Mouse (Mus musculus) lung, embryonic 16.5 days (tissue): ENCODE measurements at regions not wholly inside any gene's neighbourhood (a gene's known extent, or its start where the extent isn't known, plus 50 kb on each side); places are given as distances from the start of the nearest gene placed in this dataset.

ENCODE experiments used
- ATAC-seq: fragments of 200-750 bp; cut with Nextera tagmentation; 2 replicates; pipeline ENCODE4 v1.8.0; 2017; ENCODE audit warnings: low read depth, mild to moderate bottlenecking, moderate library complexity
- H3K27ac ChIP-seq: fragments of 300-500 bp; sonication (generic); 2 replicates; pipeline ENCODE4 v1.5.1; 2014; ENCODE audit warnings: mild to moderate bottlenecking, control low read depth, low read length
- H3K27me3 ChIP-seq: fragments of 300-500 bp; sonication (generic); 2 replicates; pipeline ENCODE4 v1.6.1; 2014; ENCODE audit warnings: low read depth, low read length, mixed read lengths; ENCODE audit not compliant: control insufficient read depth, insufficient read depth
- H3K36me3 ChIP-seq: fragments of 300-500 bp; sonication (generic); 2 replicates; pipeline ENCODE4 v1.6.1; 2014; ENCODE audit warnings: low read length; ENCODE audit not compliant: control insufficient read depth, insufficient read depth
- H3K4me1 ChIP-seq: fragments of 300-500 bp; sonication (generic); replicated peaks from 2 replicates; pipeline ENCODE4 v1.6.1; 2014; ENCODE audit warnings: low read length, mixed read lengths; ENCODE audit not compliant: control insufficient read depth, insufficient read depth
- H3K4me2 ChIP-seq: fragments of 300-500 bp; sonication (generic); 2 replicates; pipeline ENCODE4 v1.6.1; 2014; ENCODE audit warnings: low read depth, low read length, control low read depth
- H3K4me3 ChIP-seq: fragments of 300-500 bp; sonication (generic); 2 replicates; pipeline ENCODE4 v1.5.1; 2014; ENCODE audit warnings: mild to moderate bottlenecking, low read length, control low read depth
- H3K9ac ChIP-seq: fragments of 300-500 bp; sonication (generic); 2 replicates; pipeline ENCODE4 v1.6.1; 2014; ENCODE audit warnings: low read length, control low read depth
- H3K9me3 ChIP-seq: fragments of 300-500 bp; sonication (generic); 2 replicates; pipeline ENCODE4 v1.6.1; 2016; ENCODE audit warnings: low read length; ENCODE audit not compliant: control insufficient read depth
- WGBS: fragments of 180-500 bp; shearing (Covaris S2); extraction: QIAGEN DNeasy Blood & Tissue Kit; methylation state at CpG from one replicate; pipeline ENCODE4 v1.1.7; 2014; 5-methylcytosine and 5-hydroxymethylcytosine counted together
- microRNA counts: library from miRNA; unstranded; fragments of <30 nt; microRNA quantifications from one replicate; lab custom pipeline; 2016
- microRNA-seq: library from miRNA; unstranded; fragments of <30 nt; microRNA quantifications from one replicate; pipeline ENCODE4, GENCODE M21; 2016

- no peaks in the 10 kb centered on the region for H3K36me3 ChIP-seq
- no peak for ATAC-seq
- H3K27me3 ChIP-seq = no peaks in the 10 kb centered on the region
- peaks cover 2% of the 10 kb centered on the region; the same call in 1 of the 2 replicates for H3K9me3 ChIP-seq
- no peak overlapping the region for H3K4me2 ChIP-seq
- peaks cover 4% of the 10 kb centered on the region; the same call in 1 of the 2 replicates for H3K4me1 ChIP-seq
- no peak overlapping the region for H3K9ac ChIP-seq
- no peak overlapping the region for H3K4me3 ChIP-seq
- H3K27ac ChIP-seq = no peak overlapping the region
- WGBS = 91% methylated on average over 4 of the region's 4 CpGs
Measured at GRCm38 (mm10) chr1:23168504-23168903, 66.5 kb upstream of the 4933415F23Rik start.

DNA sequence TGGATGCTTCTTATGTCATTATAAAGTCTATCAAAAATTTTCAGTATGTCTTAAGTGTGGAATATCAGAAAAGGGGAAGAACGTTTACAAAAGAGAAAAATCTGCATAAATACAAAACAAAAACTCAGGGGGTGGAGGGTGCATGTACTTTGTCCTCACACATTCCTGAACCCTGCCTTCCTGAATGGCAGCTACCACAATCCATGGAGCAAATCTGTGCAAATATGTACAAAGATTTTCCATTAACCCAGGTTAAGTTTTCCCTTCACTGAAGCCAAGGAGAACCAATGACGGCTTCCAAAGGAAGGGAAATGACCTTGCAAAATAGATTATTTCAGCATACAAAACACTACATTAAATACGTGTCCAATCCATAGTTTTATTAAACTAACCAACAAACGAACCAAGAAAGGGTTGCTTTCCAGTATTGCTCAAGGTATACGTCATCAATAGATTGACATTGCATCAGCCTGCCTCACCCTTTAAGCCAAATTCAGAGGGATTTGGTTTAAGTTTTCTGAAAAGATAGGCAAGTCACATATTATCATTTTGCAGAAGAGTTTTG lies 61.4 kb upstream of the 4933415F23Rik start:
- H3K4me2 ChIP-seq = no peak overlapping the region
- H3K9me3 ChIP-seq = peaks cover under 1% of the 10 kb centered on the region; the same call in 1 of the 2 replicates
- no peaks in the 10 kb centered on the region for H3K36me3 ChIP-seq
- no peaks in the 10 kb centered on the region for H3K27me3 ChIP-seq
- H3K27ac ChIP-seq = no peak overlapping the region
- H3K9ac ChIP-seq = no peak overlapping the region
- no peak overlapping the region for H3K4me3 ChIP-seq
- H3K4me1 ChIP-seq = no peaks in the 10 kb centered on the region
- ATAC-seq = no peak
- 62% methylated on average over 5 of the region's 5 CpGs for WGBS

DNA sequence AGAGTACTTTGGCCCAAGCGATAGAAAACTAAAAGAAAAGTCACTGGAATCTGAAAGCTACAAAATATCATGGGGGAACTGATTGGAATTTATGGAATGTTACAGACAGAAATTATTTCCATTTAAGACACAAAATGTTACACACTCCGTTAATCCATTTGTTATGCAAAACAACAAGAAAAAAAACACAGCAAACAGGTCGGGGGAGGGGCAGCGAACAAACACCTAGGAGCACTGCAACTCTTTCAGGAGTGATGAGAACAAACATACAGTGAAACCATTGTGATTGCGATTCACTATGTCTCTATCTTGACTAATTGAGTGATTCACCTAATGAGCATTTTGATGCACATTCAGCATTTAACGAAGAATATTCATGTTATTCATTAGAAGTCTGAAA lies 60.7 kb upstream of the 4933415F23Rik start:
- Histone ChIP-seq H3K9ac (no peak overlapping the region), H3K27me3 (no peaks in the 10 kb centered on the region), H3K9me3 (no peaks in the 10 kb centered on the region), H3K4me1 (no peaks in the 10 kb centered on the region), H3K4me3 (no peak overlapping the region), H3K4me2 (no peak overlapping the region), H3K27ac (no peak overlapping the region), H3K36me3 (no peaks in the 10 kb centered on the region)
- WGBS = 78% methylated on average over 6 of the region's 6 CpGs
- ATAC-seq = no peak

MicroRNAs encoded in the stretch of these regions (microRNA counts, 519-probe panel; counts per million panel counts)
- microRNA mmu-miR-30a (lab: Ali Mortazavi, UCI) (3,925 counts per million, percentile 79 among the panel's probes with 10 or more counts), microRNA mmu-miR-30c (lab: Ali Mortazavi, UCI) (4,522 counts per million, percentile 92 among the panel's probes with 10 or more counts)

Small RNA genes in the stretch of these regions (microRNA-seq; reads per million reads assigned to microRNA genes)
- gene Mir30a (16,300 reads per million, percentile 96 among the genes with 10 or more reads in this experiment), gene Mir30c-2 (48.4 reads per million, percentile 42 among the genes with 10 or more reads in this experiment)
